Mouse (Mus musculus) adrenal gland, postnatal 4 days (tissue): ENCODE measurements at regions not wholly inside any gene's neighbourhood (a gene's known extent, or its start where the extent isn't known, plus 50 kb on each side); places are given as distances from the start of the nearest gene placed in this dataset.

Source experiments
- DNase-seq, 2 experiments: peaks; one replicate each; pipeline ENCODE4 v3.0.0; 2021 to 2022; ENCODE audit warnings: low spot score in 2 of 2, mixed read lengths in 2 of 2

- no peak for DNase-seq
These were observed 441.4 kb upstream of the Adgrl2 start for GRCm38 (mm10) chr3:149431795-149432194.

GRCm38 (mm10) chr3:149426023-149426759 is 435.8 kb upstream of the Adgrl2 start:
- DNase-seq, result no peak

- no peak for DNase-seq
These were observed 434.0 kb upstream of the Adgrl2 start for GRCm38 (mm10) chr3:149424306-149424705.

GRCm38 (mm10) chr3:149423491-149423890 is 433.1 kb upstream of the Adgrl2 start:
- no peak for DNase-seq

- DNase-seq, result no peak
These were observed 424.7 kb upstream of the Adgrl2 start for GRCm38 (mm10) chr3:149415081-149415480.

- DNase-seq, result no peak
These were observed 422.8 kb upstream of the Adgrl2 start for GRCm38 (mm10) chr3:149413114-149413513.

- no peak for DNase-seq
These were observed 420.2 kb upstream of the Adgrl2 start for GRCm38 (mm10) chr3:149410518-149410917.

GRCm38 (mm10) chr3:149408858-149409257 is 418.5 kb upstream of the Adgrl2 start:
- DNase-seq, result no peak

GRCm38 (mm10) chr3:149405872-149406271 is 415.5 kb upstream of the Adgrl2 start:
- DNase-seq, result no peak

GRCm38 (mm10) chr3:149404691-149405090 is 414.3 kb upstream of the Adgrl2 start:
- DNase-seq, result no peak

GRCm38 (mm10) chr3:149402496-149402895 is 412.1 kb upstream of the Adgrl2 start:
- no peak for DNase-seq

GRCm38 (mm10) chr3:149395082-149395481 is 404.7 kb upstream of the Adgrl2 start:
- no peak for DNase-seq

GRCm38 (mm10) chr3:149393317-149394172 is 403.2 kb upstream of the Adgrl2 start:
- no peak for DNase-seq

- DNase-seq, result no peak
These were observed 401.8 kb upstream of the Adgrl2 start for GRCm38 (mm10) chr3:149392164-149392563.

GRCm38 (mm10) chr3:149387537-149387936 is 397.2 kb upstream of the Adgrl2 start:
- no peak for DNase-seq

GRCm38 (mm10) chr3:149386027-149386426 is 395.7 kb upstream of the Adgrl2 start:
- DNase-seq, result no peak

GRCm38 (mm10) chr3:149385336-149385735 is 395.0 kb upstream of the Adgrl2 start:
- DNase-seq, result no peak

- DNase-seq, result peak in 1 of 2 experiments; percentile 25
These were observed 391.3 kb upstream of the Adgrl2 start for GRCm38 (mm10) chr3:149381559-149382245.

- no peak for DNase-seq
These were observed 390.7 kb upstream of the Adgrl2 start for GRCm38 (mm10) chr3:149381051-149381450.

- no peak for DNase-seq
These were observed 389.6 kb upstream of the Adgrl2 start for GRCm38 (mm10) chr3:149379866-149380472.

GRCm38 (mm10) chr3:149379249-149379865 is 389.0 kb upstream of the Adgrl2 start:
- DNase-seq, result no peak
